Mouse (Mus musculus) splenic B cell, adult 2 months (primary cell): ENCODE data around the gene Cdc37.

Source experiments
- DNase-seq: peaks from one replicate; pipeline ENCODE4 v3.0.0-alpha.2; 2011; ENCODE audit warnings: low read depth, low spot score
- H3K27me3 ChIP-seq: 2 replicates; pipeline ENCODE4 v1.6.1; 2012; ENCODE audit warnings: mild to moderate bottlenecking, low read length, moderate library complexity, mixed read lengths; ENCODE audit not compliant: control insufficient read depth, poor library complexity, insufficient read depth, severe bottlenecking
- H3K36me3 ChIP-seq: 2 replicates; pipeline ENCODE4 v1.6.1; 2012; ENCODE audit warnings: mild to moderate bottlenecking, low read length, moderate library complexity, mixed read lengths; ENCODE audit not compliant: control insufficient read depth, poor library complexity, insufficient read depth, severe bottlenecking

Gene Cdc37

DNA sequence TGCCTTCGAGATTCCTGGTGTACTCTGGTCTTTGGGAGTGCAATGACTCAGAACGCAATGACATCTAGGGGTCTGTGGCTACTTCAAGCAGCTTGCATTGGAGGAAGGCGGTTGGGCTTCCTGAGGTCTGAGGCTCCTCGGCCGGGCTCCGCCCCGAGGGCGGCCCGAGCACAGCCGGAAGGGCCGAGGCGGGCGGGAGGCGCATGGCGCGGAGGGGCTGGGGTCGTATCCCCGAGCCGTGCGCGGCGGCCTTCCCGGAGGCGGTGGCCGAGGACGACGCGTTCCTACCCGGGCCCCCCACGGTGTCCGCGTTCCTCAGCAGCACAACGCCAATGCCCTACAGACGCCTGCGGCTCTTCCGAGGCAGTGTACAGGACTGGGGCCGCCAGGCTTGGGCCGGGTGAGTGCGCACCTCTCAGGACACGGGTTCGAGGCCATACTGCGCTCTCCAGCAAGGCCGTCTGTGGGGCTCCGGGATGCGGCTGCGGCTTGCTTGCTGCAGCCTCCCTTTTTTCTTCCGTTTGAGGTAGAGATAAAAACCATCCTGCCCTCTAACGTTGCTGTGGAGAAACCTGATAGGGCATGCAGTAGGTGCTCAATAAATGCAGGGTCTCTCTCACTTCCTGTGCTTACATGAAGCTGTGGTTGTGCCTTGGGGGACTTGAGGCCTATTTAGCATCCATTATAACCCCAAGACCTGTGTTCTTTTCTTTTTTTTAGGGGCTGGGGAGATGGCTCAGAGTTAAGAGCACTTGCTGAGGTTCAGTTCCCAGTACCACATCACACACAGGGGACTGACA is 31.8 kb upstream of the Cdc37 start:
- peak; percentile 29 for DNase-seq
- no peaks in the 10 kb centered on the region for H3K36me3 ChIP-seq
- H3K27me3 ChIP-seq = no peaks in the 10 kb centered on the region

DNA sequence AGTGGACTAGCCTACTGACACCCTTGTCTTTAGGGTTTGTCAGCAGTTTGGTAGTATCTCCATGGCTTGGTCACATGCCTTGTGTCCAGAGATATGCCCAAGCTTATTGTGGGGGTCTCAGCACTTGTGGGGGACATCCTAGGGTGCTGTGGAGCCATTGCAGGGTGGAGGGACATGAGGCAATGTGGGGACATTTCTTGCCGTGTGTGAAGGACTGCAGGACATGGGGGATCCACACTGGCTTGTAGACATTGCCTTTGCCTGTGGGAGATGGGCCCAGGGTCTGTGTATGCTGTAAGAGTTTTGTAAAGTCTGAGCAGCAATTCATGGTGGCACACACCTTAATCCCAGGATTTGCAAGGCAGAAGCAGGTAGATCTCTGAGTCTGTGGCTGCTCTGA is 31.1 kb upstream of the Cdc37 start:
- no peak for DNase-seq
- H3K27me3 ChIP-seq = no peaks in the 10 kb centered on the region
- no peaks in the 10 kb centered on the region for H3K36me3 ChIP-seq

DNA sequence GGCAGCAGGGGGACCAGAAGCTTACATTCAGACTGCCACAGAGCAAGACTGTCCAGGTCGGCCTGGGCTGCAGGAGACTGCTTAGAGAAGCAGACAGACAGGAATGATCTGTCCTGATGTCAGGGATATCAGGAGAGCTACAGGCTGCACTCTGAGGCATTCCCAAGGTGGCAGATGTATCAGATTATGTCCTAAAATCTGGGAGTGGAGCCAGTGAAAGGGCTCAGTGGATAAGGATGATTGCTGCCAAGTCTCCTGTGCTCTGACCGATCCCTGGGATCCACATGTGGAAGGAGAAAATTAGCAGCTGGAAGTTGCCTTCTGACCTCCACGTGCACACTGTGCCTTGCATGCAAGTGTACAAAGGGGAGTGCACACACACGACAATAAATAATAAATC is 30.6 kb upstream of the Cdc37 start:
- H3K36me3 ChIP-seq = no peaks in the 10 kb centered on the region
- H3K27me3 ChIP-seq = no peaks in the 10 kb centered on the region
- no peak for DNase-seq

DNA sequence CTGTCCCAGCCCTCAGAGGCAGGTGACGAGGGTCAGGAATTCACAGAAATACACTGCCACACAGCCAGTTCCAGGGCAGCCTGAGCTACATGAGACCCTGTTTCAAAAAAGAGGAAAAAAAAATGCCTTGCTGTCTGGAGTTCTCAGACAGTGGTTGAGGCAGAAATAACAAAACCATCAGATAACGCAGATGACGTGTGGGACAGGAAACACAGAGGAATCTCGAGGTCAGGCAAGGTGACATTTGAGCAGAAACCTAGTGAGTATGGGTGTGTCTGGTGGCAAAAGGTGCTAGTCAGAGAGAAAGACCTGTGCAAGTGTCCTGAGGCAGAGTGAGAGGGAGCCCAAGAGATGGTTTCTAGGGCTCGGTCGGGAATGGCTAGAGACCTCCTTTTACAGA is 22.6 kb upstream of the Cdc37 start:
- DNase-seq = no peak
- no peaks in the 10 kb centered on the region for H3K36me3 ChIP-seq
- no peaks in the 10 kb centered on the region for H3K27me3 ChIP-seq

DNA sequence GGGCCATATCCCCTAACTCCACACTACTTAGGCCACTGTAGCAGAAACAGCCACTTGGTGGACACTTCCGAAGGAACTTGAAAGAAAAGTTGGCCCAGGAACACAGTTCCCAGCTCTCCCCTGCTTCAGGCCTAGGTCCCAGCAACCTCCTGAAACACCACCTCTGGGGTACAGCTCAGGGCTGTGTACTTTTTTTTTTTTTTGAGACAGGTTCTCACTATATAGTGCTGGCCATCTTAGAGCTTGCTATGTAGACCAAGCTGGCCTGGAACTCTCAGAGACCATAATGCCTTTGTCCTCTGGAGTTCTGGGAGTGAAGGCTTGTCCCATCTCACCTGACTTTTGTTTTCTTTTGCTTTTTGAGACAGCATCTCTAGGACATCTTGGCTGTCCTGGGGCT is 19.4 kb upstream of the Cdc37 start:
- no peaks in the 10 kb centered on the region for H3K36me3 ChIP-seq
- H3K27me3 ChIP-seq = no peaks in the 10 kb centered on the region
- no peak for DNase-seq

DNA sequence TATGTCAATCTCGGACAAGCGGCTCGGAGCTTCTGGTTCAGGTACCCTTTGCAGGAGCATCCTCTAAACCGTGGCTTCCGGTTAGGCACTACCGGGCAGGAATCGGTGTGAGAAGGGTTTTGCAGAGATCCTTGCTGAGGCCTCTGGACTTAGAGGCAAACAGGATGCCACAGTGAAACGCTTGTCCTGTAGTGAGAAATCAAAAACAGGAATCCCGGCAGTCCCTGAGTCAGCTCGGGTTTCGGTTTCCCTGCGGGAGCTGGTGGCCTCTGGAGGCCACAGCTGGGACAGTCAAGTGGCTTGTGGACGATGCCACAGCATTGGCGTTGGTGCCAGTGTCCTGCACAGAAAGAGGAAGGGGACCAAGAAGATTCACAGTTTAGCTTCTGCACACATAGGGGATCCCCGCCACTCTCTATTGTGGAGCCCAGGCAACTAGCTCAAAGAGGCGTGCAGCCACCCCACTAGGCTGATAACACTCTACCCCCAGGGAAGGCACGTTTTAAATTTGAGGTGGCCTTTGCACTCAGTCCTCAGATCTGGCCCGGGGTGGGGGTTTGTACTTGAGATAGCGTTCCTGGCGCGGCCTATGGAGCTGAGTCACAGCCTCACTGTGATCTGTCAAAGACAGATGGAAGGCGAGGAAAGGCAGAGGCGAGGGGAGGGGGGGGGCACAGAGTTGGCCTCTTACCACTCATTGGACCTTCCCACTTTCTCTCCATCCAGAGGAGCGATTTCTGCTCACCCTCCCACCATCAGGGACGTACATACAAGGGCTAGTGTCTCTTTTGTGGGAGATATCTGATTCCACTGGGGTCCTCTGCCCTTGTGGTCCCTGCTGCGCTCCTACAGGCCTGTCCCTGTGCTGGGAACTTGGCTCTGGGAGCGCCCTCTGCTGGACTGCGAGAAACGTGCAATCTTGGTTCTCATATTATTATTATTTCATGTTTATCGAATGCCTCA is 18.7 kb upstream of the Cdc37 start:
- Histone ChIP-seq H3K27me3 (no peaks in the 10 kb centered on the region), H3K36me3 (no peaks in the 10 kb centered on the region)
- DNase-seq = peak; percentile 83

DNA sequence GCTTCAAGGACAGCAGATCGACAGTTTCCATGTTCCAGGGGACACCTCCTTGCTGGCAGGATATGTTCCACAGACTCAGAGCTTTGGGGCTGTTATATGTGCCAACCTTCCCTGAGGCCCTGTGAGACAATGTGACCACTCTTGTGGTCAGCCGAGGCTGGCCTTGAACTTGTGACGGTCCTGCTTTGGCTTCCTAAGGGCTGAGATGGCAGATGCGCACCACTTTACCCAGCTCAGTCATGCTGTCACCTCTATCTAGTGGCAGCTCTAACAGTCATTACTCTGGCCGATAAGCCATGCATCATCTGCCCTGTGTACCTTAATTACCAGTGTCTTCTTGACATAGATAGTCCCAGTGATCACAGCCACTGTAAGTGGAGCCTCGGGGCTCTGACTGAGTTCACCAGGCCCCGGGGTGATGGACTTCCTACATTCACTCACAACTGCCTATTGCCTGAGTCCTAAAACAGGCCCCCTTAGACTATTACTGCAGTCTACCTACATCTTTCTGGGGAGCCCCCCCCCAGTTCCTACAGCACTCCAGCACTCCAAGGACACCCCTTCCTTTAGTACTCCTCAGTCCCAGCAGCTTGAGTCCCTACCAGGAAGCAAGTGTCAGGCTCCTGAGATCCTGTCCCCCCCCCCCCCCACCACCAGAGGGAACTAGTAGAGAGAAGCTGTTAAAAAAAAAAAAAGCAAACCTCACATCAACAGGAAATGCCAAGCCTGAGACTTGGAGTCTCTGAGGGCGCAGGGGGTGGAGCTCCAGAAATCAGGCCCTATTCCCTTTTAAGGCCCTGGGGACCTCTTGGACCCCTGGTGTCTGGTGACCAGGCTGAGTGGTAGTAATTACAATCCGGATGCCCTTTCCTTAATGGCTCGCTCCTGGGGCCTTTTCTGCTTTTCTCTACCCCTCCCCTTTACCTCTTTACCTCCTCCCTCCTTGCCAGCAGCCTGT is 17.6 kb upstream of the Cdc37 start:
- Histone ChIP-seq H3K27me3 (no peaks in the 10 kb centered on the region), H3K36me3 (no peaks in the 10 kb centered on the region)
- peak; percentile 52 for DNase-seq

DNA sequence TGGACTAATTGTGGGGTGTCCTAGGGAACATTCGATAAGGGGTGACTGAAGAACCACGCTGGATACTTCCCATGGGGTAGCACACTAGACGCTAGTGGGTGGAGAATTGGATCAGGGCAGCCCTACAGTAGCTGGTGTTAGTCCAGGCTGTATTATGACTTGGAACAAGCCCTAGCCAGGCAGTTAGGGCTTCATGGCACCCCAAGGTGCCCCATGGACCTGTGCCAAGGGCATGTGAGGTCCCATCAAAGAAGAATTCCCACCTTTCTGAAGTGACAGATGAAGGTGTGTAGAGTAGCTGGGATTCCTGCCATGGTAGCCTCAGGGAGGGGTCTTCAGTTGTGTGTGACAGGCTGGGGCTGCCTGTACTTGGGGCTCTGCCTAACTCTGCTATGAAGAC is 16.7 kb upstream of the Cdc37 start:
- DNase-seq = no peak
- no peaks in the 10 kb centered on the region for H3K36me3 ChIP-seq
- no peaks in the 10 kb centered on the region for H3K27me3 ChIP-seq

DNA sequence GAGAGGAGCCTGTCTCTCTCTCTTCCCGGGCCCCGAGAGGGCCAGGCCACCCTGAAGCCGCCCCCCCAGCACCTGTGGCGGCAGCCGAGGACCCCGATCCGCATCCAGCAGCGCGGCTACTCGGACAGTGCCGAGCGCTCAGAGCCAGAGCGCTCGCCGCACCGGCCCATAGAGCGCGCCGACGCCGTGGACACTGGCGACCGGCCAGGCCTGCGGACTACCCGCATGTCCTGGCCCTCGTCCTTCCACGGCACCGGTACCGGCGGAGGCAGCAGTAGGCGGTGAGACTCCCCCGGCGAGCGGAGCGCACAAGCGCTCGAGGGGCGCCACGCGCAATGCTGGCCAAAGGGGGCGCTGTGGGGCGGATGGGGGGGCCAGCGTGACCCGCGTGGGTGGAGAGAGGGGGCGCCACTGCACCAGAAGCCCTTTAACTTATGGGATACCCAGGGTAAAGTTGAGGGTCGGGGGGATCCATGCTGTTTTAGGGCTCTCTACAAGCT is 16.2 kb upstream of the Cdc37 start:
- DNase-seq = peak; percentile 65
- Histone ChIP-seq H3K36me3 (no peaks in the 10 kb centered on the region), H3K27me3 (no peaks in the 10 kb centered on the region)

DNA sequence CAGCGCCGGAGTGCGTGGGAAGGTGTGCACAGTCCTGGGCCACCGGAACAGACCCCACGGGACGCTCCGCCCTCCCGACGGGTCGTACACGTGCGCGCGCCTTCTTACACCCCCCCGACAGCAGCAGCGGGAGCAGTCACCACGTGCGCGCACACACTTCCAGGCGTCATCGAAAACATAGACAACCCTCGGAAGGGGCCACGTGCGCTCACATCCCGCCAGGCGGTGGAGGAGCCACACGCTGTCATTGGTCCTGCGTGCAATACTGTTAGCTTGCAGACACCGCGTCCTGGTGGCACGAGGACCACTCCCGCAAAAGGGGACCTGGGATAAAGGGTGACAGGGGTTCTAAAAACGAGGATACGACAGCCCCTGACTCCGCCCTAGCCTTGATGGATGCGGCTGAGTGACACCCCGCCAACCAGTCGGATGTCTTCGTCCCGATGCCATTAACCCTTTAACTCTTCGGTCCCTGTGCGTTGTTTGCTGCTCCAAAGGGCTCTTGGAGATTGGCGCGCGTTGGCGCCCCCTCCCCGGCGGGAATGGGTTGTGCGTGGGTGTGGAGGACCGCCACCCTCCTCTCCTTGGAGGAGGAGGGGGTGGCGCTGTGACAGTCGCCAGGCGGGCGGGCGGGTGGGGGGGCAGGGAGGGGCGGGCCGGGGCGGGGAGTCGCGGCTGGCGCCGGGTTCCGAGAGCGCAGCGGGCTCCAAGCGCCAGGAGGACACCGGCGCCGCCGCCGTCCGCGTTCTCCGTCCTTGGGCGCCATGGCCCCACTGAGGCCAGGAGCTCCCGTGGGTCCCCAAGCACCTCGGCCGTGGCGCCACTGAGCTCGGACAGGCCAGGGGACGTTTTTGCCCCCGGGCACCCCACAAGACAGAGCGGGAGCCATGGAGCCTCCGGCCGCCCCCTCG is 15.5 kb upstream of the Cdc37 start, which contains the start of gene Pde4a:
Gene Pde4a (plus strand): TSS at position 674 of the 911 bp plus-strand sequence.
- peak; percentile 86 for DNase-seq
- Histone ChIP-seq H3K36me3 (no peaks in the 10 kb centered on the region), H3K27me3 (no peaks in the 10 kb centered on the region)

DNA sequence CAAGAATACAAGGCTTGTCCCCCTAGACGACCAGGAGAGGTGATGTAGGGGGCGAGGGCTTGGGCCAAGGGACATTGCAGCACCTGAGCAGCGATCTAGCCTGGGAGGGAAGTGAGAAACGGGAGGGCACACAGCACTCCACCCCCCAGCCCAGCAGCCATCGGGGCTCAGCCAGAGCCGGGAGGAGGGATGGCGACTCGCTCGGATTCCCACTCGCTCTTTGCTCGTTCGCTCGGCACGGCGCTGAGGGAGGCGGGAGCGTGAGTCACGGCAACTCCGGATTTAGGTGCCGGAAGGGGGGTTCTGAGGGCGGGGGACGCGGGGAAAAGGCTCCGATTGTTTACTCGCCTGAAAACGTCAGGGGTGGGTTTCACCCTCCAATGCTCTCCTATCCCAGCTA is 14.3 kb upstream of the Cdc37 start:
- no peaks in the 10 kb centered on the region for H3K36me3 ChIP-seq
- peak; percentile 63 for DNase-seq
- H3K27me3 ChIP-seq = no peaks in the 10 kb centered on the region

DNA sequence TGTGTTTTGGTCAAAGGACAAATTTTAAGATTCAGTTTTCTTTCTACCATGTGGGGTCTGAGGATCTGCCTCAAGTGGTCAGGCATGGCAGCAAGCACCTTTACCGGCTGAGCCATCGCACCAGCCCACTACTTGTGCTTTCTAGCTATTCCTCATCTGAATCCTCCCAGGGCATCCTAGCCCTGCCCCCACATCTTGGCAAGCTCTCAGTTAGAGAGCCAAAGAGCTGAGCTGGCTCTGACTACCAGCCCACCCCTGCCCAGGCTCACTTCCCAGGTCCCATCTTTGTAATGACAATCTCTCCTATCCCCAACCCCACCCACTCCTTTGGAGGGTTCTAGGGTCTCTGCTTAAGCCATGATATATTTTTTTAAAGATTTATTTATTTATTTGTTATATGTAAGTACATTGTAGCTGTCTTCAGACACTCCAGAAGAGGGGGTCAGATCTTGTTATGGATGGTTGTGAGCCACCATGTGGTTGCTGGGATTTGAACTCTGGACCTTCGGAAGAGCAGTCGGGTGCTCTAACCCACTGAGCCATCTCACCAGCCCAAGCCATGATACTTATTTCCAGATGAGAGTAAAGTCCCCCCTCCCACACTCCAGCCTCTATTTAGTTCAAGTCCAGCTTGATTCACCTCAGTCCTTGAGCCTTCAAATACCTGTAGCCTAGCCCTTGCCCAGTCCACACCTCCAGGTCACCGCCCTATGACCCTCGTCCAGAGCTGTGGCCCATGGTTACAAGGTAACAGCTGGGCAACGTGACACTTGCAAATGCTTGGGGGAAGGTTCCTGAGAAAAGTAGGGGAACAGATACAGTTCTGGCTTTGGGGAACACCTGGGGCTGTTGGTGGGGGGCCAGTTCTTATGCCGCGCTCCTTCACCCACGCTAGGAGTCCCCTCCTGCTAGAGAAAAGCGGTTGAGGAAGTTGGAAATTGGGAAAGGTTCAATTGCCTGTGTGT is 13.6 kb upstream of the Cdc37 start:
- no peaks in the 10 kb centered on the region for H3K27me3 ChIP-seq
- H3K36me3 ChIP-seq = no peaks in the 10 kb centered on the region
- peak; percentile 15 for DNase-seq
